Comparison of ENCODE assay signal across 23 mouse cellular contexts in the genomic region with DNA sequence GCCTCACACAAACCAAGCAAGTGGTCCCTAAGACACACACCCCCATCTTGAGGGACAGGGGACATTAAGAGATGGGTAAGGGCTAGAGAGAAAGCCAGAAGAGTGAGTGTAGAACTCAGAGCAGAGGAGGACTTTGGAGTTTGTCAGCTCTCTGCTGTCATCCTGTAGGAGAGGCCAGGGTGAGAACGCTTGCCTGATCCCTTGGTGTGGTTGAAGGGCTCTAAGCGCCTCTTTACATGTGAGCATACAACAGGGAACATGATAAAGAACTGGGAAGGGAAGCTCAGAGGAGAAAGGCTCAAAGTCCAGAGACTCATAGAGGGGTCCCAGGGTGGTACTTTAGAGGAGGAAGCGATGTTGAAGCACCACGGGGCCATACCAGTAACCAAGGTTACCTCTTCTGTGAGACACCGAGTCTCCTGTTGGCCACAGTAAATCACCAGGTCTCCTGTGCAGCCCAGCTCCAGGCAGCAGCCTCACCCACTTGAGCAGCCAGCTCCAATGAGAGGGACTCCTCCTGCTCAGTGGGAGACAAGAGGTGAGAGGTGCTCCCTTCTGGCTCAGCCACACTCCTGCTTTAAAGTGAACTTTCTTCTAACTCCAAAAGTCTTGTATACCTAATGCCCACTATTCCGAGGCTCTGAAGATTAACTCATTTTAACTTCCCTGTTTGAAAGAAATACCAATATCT. TPM values are rescaled to one million over a fixed set of nuclear protein-coding genes. Genes with fewer than 3 reads are reported as not detected.
"Had no signal": no experiment of that assay in that cellular context is flagged by ENCODE, and none has a peak within 500 bp of the region (broad histone marks: within the 10 kb centered on the region; RNA-seq: fewer than 3 reads in every experiment).

No protein-coding gene starts in this region.

- H3K4me3 ChIP-seq: limb, embryonic 12.5 days; limb, embryonic 15.5 days; lung, embryonic 15.5 days had no signal

- H3K9me3 ChIP-seq: limb, embryonic 12.5 days; limb, embryonic 15.5 days; lung, embryonic 15.5 days had no signal

- H3K4me2 ChIP-seq: limb, embryonic 12.5 days; limb, embryonic 15.5 days; liver, embryonic 11.5 days; lung, embryonic 15.5 days; midbrain, embryonic 11.5 days had no signal

- H3K4me1 ChIP-seq: limb, embryonic 12.5 days had no signal

- H3K36me3 ChIP-seq: limb, embryonic 12.5 days; limb, embryonic 15.5 days; lung, embryonic 15.5 days had no signal

- H3K27me3 ChIP-seq: limb, embryonic 12.5 days; limb, embryonic 15.5 days; lung, embryonic 15.5 days had no signal

- H3K9ac ChIP-seq: limb, embryonic 12.5 days; limb, embryonic 15.5 days; liver, embryonic 14.5 days; liver, postnatal 0 days; lung, embryonic 15.5 days had no signal

- DNase-seq: kidney, postnatal 4 days; left cerebral cortex, postnatal 4 days; liver, postnatal 0 days; lung, postnatal 14 days; lung, postnatal 4 days; midbrain, embryonic 14.5 days; thymus, adult 18-20 months; thymus, postnatal 36 days had no signal

- ATAC-seq: inflammation-experienced regulatory T-cells, adult 6 months; liver, postnatal 0 days had no signal

- H3K27ac ChIP-seq: kidney, postnatal 0 days; limb, embryonic 12.5 days; limb, embryonic 15.5 days; liver, embryonic 14.5 days; lung, embryonic 15.5 days had no signal

RNA-seq across cellular contexts. Expression of gene 4933411K16Rik, which starts 4.8 kb away (rescaled TPM):
- total RNA-seq: megakaryocyte progenitor cell, adult 5-6 weeks; megakaryocyte-erythroid progenitor cell, adult 5-6 weeks; midbrain, postnatal 0 days had no signal
- polyA plus RNA-seq: inflammation-experienced regulatory T-cells, adult 6 months; limb, embryonic 12.5 days; limb, embryonic 15.5 days; lung, embryonic 15.5 days; midbrain, embryonic 14.5 days; midbrain, postnatal 0 days; neural tube, embryonic 11.5 days; small intestine, adult 2 months; stomach, embryonic 16.5 days had no signal

RNA-seq across cellular contexts. Expression of gene Hoga1, which starts 11.5 kb away (rescaled TPM):
- total RNA-seq: megakaryocyte-erythroid progenitor cell, adult 5-6 weeks had no signal
- polyA plus RNA-seq: inflammation-experienced regulatory T-cells, adult 6 months had no signal

RNA-seq across cellular contexts. Expression of gene Ankrd2, which starts 21.1 kb away (rescaled TPM):
- total RNA-seq: left cerebral cortex, postnatal 4 days; megakaryocyte progenitor cell, adult 5-6 weeks; megakaryocyte-erythroid progenitor cell, adult 5-6 weeks had no signal
- polyA plus RNA-seq: inflammation-experienced regulatory T-cells, adult 6 months; liver, embryonic 11.5 days; midbrain, embryonic 11.5 days; small intestine, adult 2 months; urinary bladder, adult 2 months had no signal
